Mouse (Mus musculus): ENCODE measurements at regions not wholly inside any gene's neighbourhood (a gene's known extent, or its start where the extent isn't known, plus 50 kb on each side); places are given as distances from the start of the nearest gene placed in this dataset.

- Histone ChIP-seq H3K9ac (ENCODE audit: low read length) (no peak overlapping the region), H3K27me3 (replicated peaks; ENCODE audit: control insufficient read depth, insufficient read depth, low read length) (no peaks in the 10 kb centered on the region), H3K4me2 (ENCODE audit: low read length) (no peak overlapping the region), H3K36me3 (ENCODE audit: control insufficient read depth, insufficient read depth, low read length) (no peaks in the 10 kb centered on the region), H3K4me1 (replicated peaks; ENCODE audit: control insufficient read depth, insufficient read depth, low read length) (peaks cover 5% of the 10 kb centered on the region; the same call in 1 of the 2 replicates), H3K4me3 (ENCODE audit: low read depth, low read length) (no peak overlapping the region), H3K9me3 (ENCODE audit: control insufficient read depth, low read length) (no peaks in the 10 kb centered on the region), H3K27ac (ENCODE audit: low read depth) (no peak overlapping the region)
- 59% methylated on average over 3 of the region's 3 CpGs for WGBS
- DNase-seq (ENCODE audit: low spot score) (no peak), ATAC-seq (replicated peaks; ENCODE audit: low FRiP score, low TSS enrichment, low read depth) (no peak)
Measured at GRCm38 (mm10) chr6:103318677-103319359, 191.6 kb upstream of the Chl1 start.

- Histone ChIP-seq H3K27me3 (replicated peaks; ENCODE audit: control insufficient read depth, insufficient read depth, low read length) (no peaks in the 10 kb centered on the region), H3K9ac (ENCODE audit: low read length) (no peak overlapping the region)
- DNase-seq (ENCODE audit: low spot score): no peak
Measured at GRCm38 (mm10) chr6:103319964-103320363, 190.4 kb upstream of the Chl1 start.

GRCm38 (mm10) chr6:103320550-103320949 lies 189.8 kb upstream of the Chl1 start:
- no peak overlapping the region for H3K4me3 ChIP-seq (ENCODE audit: low read depth, low read length)
- no peaks in the 10 kb centered on the region for H3K27me3 ChIP-seq (replicated peaks; ENCODE audit: control insufficient read depth, insufficient read depth, low read length)
- no peak for DNase-seq (ENCODE audit: low spot score)
- no peak for ATAC-seq (replicated peaks; ENCODE audit: low FRiP score, low TSS enrichment, low read depth)
- H3K27ac ChIP-seq (ENCODE audit: low read depth): no peak overlapping the region
- no peak overlapping the region for H3K4me2 ChIP-seq (ENCODE audit: low read length)
- peaks cover 5% of the 10 kb centered on the region; the same call in 1 of the 2 replicates for H3K4me1 ChIP-seq (replicated peaks; ENCODE audit: control insufficient read depth, insufficient read depth, low read length)
- H3K36me3 ChIP-seq (ENCODE audit: control insufficient read depth, insufficient read depth, low read length): no peaks in the 10 kb centered on the region
- H3K9me3 ChIP-seq (ENCODE audit: control insufficient read depth, low read length): no peaks in the 10 kb centered on the region
- 39% methylated on average over 4 of the region's 4 CpGs for WGBS
- H3K9ac ChIP-seq (ENCODE audit: low read length): no peak overlapping the region

More at GRCm38 (mm10) chr6:103319964-103320363, 190.4 kb upstream of the Chl1 start:
- Histone ChIP-seq H3K9me3 (ENCODE audit: control insufficient read depth, low read length) (no peaks in the 10 kb centered on the region), H3K4me2 (ENCODE audit: low read length) (no peak overlapping the region), H3K36me3 (ENCODE audit: control insufficient read depth, insufficient read depth, low read length) (no peaks in the 10 kb centered on the region), H3K27ac (ENCODE audit: low read depth) (no peak overlapping the region), H3K4me1 (replicated peaks; ENCODE audit: control insufficient read depth, insufficient read depth, low read length) (peaks cover 5% of the 10 kb centered on the region; the same call in 1 of the 2 replicates), H3K4me3 (ENCODE audit: low read depth, low read length) (no peak overlapping the region)
- WGBS: 31% methylated on average over 2 of the region's 2 CpGs
- ATAC-seq (replicated peaks; ENCODE audit: low FRiP score, low TSS enrichment, low read depth): no peak

- Histone ChIP-seq H3K4me3 (ENCODE audit: low read depth, low read length) (no peak overlapping the region), H3K4me2 (ENCODE audit: low read length) (no peak overlapping the region), H3K27me3 (replicated peaks; ENCODE audit: control insufficient read depth, insufficient read depth, low read length) (no peaks in the 10 kb centered on the region), H3K4me1 (replicated peaks; ENCODE audit: control insufficient read depth, insufficient read depth, low read length) (peaks cover 5% of the 10 kb centered on the region; the same call in 1 of the 2 replicates), H3K9ac (ENCODE audit: low read length) (no peak overlapping the region), H3K27ac (ENCODE audit: low read depth) (no peak overlapping the region), H3K9me3 (ENCODE audit: control insufficient read depth, low read length) (no peaks in the 10 kb centered on the region), H3K36me3 (ENCODE audit: control insufficient read depth, insufficient read depth, low read length) (no peaks in the 10 kb centered on the region)
- WGBS: 74% methylated on average over 2 of the region's 2 CpGs
- no peak for DNase-seq (ENCODE audit: low spot score)
- no peak for ATAC-seq (replicated peaks; ENCODE audit: low FRiP score, low TSS enrichment, low read depth)
Measured at GRCm38 (mm10) chr6:103321058-103321457, 189.3 kb upstream of the Chl1 start.

- Histone ChIP-seq H3K27ac (ENCODE audit: low read depth) (no peak overlapping the region), H3K4me3 (ENCODE audit: low read depth, low read length) (no peak overlapping the region), H3K27me3 (replicated peaks; ENCODE audit: control insufficient read depth, insufficient read depth, low read length) (no peaks in the 10 kb centered on the region), H3K4me1 (replicated peaks; ENCODE audit: control insufficient read depth, insufficient read depth, low read length) (peaks cover 5% of the 10 kb centered on the region; the same call in 1 of the 2 replicates), H3K36me3 (ENCODE audit: control insufficient read depth, insufficient read depth, low read length) (no peaks in the 10 kb centered on the region), H3K4me2 (ENCODE audit: low read length) (no peak overlapping the region), H3K9ac (ENCODE audit: low read length) (no peak overlapping the region), H3K9me3 (ENCODE audit: control insufficient read depth, low read length) (no peaks in the 10 kb centered on the region)
- ATAC-seq (replicated peaks; ENCODE audit: low FRiP score, low TSS enrichment, low read depth): no peak
- DNase-seq (ENCODE audit: low spot score): no peak
Measured at GRCm38 (mm10) chr6:103322442-103322841, 187.9 kb upstream of the Chl1 start.

- Histone ChIP-seq H3K4me2 (ENCODE audit: low read length) (no peak overlapping the region), H3K36me3 (ENCODE audit: control insufficient read depth, insufficient read depth, low read length) (no peaks in the 10 kb centered on the region), H3K4me1 (replicated peaks; ENCODE audit: control insufficient read depth, insufficient read depth, low read length) (no peaks in the 10 kb centered on the region), H3K9me3 (ENCODE audit: control insufficient read depth, low read length) (no peaks in the 10 kb centered on the region), H3K4me3 (ENCODE audit: low read depth, low read length) (no peak overlapping the region), H3K9ac (ENCODE audit: low read length) (no peak overlapping the region), H3K27ac (ENCODE audit: low read depth) (no peak overlapping the region), H3K27me3 (replicated peaks; ENCODE audit: control insufficient read depth, insufficient read depth, low read length) (no peaks in the 10 kb centered on the region)
- no peak for DNase-seq (ENCODE audit: low spot score)
- no peak for ATAC-seq (replicated peaks; ENCODE audit: low FRiP score, low TSS enrichment, low read depth)
Measured at GRCm38 (mm10) chr6:103335683-103336082, 174.7 kb upstream of the Chl1 start.

GRCm38 (mm10) chr6:103339961-103340732 lies 170.2 kb upstream of the Chl1 start:
- H3K27me3 ChIP-seq (replicated peaks; ENCODE audit: control insufficient read depth, insufficient read depth, low read length): no peaks in the 10 kb centered on the region
- no peak overlapping the region for H3K27ac ChIP-seq (ENCODE audit: low read depth)
- no peaks in the 10 kb centered on the region for H3K9me3 ChIP-seq (ENCODE audit: control insufficient read depth, low read length)
- no peak overlapping the region for H3K9ac ChIP-seq (ENCODE audit: low read length)
- no peak for DNase-seq (ENCODE audit: low spot score)
- H3K36me3 ChIP-seq (ENCODE audit: control insufficient read depth, insufficient read depth, low read length): no peaks in the 10 kb centered on the region
- WGBS: 66% methylated on average over 7 of the region's 7 CpGs
- H3K4me3 ChIP-seq (ENCODE audit: low read depth, low read length): no peak overlapping the region
- no peaks in the 10 kb centered on the region for H3K4me1 ChIP-seq (replicated peaks; ENCODE audit: control insufficient read depth, insufficient read depth, low read length)
- H3K4me2 ChIP-seq (ENCODE audit: low read length): no peak overlapping the region
- no peak for ATAC-seq (replicated peaks; ENCODE audit: low FRiP score, low TSS enrichment, low read depth)

GRCm38 (mm10) chr6:103343515-103343914 lies 166.9 kb upstream of the Chl1 start:
- DNase-seq (ENCODE audit: low spot score): no peak
- Histone ChIP-seq H3K9ac (ENCODE audit: low read length) (no peak overlapping the region), H3K36me3 (ENCODE audit: control insufficient read depth, insufficient read depth, low read length) (no peaks in the 10 kb centered on the region), H3K9me3 (ENCODE audit: control insufficient read depth, low read length) (no peaks in the 10 kb centered on the region), H3K27ac (ENCODE audit: low read depth) (no peak overlapping the region), H3K27me3 (replicated peaks; ENCODE audit: control insufficient read depth, insufficient read depth, low read length) (no peaks in the 10 kb centered on the region), H3K4me1 (replicated peaks; ENCODE audit: control insufficient read depth, insufficient read depth, low read length) (no peaks in the 10 kb centered on the region), H3K4me2 (ENCODE audit: low read length) (no peak overlapping the region), H3K4me3 (ENCODE audit: low read depth, low read length) (no peak overlapping the region)
- WGBS: 50% methylated on average over 5 of the region's 5 CpGs
- ATAC-seq (replicated peaks; ENCODE audit: low FRiP score, low TSS enrichment, low read depth): no peak

- no peak overlapping the region for H3K9ac ChIP-seq (ENCODE audit: low read length)
- no peak overlapping the region for H3K27ac ChIP-seq (ENCODE audit: low read depth)
- ATAC-seq (replicated peaks; ENCODE audit: low FRiP score, low TSS enrichment, low read depth): no peak
- DNase-seq (ENCODE audit: low spot score): no peak
- no peak overlapping the region for H3K4me3 ChIP-seq (ENCODE audit: low read depth, low read length)
- no peaks in the 10 kb centered on the region for H3K36me3 ChIP-seq (ENCODE audit: control insufficient read depth, insufficient read depth, low read length)
- no peaks in the 10 kb centered on the region for H3K9me3 ChIP-seq (ENCODE audit: control insufficient read depth, low read length)
- no peak overlapping the region for H3K4me2 ChIP-seq (ENCODE audit: low read length)
- 59% methylated on average over 2 of the region's 2 CpGs for WGBS
- H3K27me3 ChIP-seq (replicated peaks; ENCODE audit: control insufficient read depth, insufficient read depth, low read length): no peaks in the 10 kb centered on the region
- H3K4me1 ChIP-seq (replicated peaks; ENCODE audit: control insufficient read depth, insufficient read depth, low read length): no peaks in the 10 kb centered on the region
Measured at GRCm38 (mm10) chr6:103344413-103344812, 166.0 kb upstream of the Chl1 start.

Data from intestine, embryonic 14.5 days (tissue).